Mouse (Mus musculus): Measurements from ENCODE around the gene Wdfy3. TPM values are rescaled to one million over a fixed set of nuclear protein-coding genes. Genes with fewer than 3 reads are reported as not detected.

Wdfy3 gene
- total and polyA plus RNA-seq, 2 experiments from 2014 or later, result 5.2 to 25.8 TPM

GRCm38 (mm10) chr5:102072057-102072456, 2.3 kb upstream of the Wdfy3 start:
- Histone ChIP-seq H3K9me3 (replicated peaks; ENCODE audit: control insufficient read depth, low read length) (no peaks in the 10 kb centered on the region), H3K4me2 (ENCODE audit: low read depth, low read length) (no peak overlapping the region), H3K27ac (ENCODE audit: low read depth) (no peak overlapping the region), H3K4me1 (ENCODE audit: control insufficient read depth, insufficient read depth) (peaks cover 4% of the 10 kb centered on the region; the same call in 1 of the 2 replicates), H3K9ac (replicated peaks; ENCODE audit: low read depth, low read length) (no peak overlapping the region), H3K27me3 (ENCODE audit: control insufficient read depth, insufficient read depth, low read length) (no peaks in the 10 kb centered on the region), H3K4me3 (ENCODE audit: low read depth, low read length) (no peak overlapping the region), H3K36me3 (replicated peaks; ENCODE audit: control insufficient read depth, insufficient read depth, low read length) (no peaks in the 10 kb centered on the region)
- TF ChIP-seq EP300 (IDR thresholded peaks at IDR 0.05; ENCODE audit: low read depth) (no peak), CTCF (IDR thresholded peaks at IDR 0.05; ENCODE audit: low read depth) (no peak)
- ATAC-seq (ENCODE audit: insufficient read depth, low read depth) (no peak), DNase-seq (ENCODE audit: low spot score) (no peak)
- WGBS, result 67% methylated on average over 4 of the region's 4 CpGs

GRCm38 (mm10) chr5:102071241-102071640, 1.5 kb upstream of the Wdfy3 start:
- 70% methylated on average over 3 of the region's 3 CpGs for WGBS
- Histone ChIP-seq H3K36me3 (replicated peaks; ENCODE audit: control insufficient read depth, insufficient read depth, low read length) (no peaks in the 10 kb centered on the region), H3K27ac (ENCODE audit: low read depth) (no peak overlapping the region), H3K4me3 (ENCODE audit: low read depth, low read length) (no peak overlapping the region), H3K4me2 (ENCODE audit: low read depth, low read length) (no peak overlapping the region), H3K9ac (replicated peaks; ENCODE audit: low read depth, low read length) (no peak overlapping the region), H3K4me1 (ENCODE audit: control insufficient read depth, insufficient read depth) (peaks cover 4% of the 10 kb centered on the region; the same call in 1 of the 2 replicates), H3K27me3 (ENCODE audit: control insufficient read depth, insufficient read depth, low read length) (no peaks in the 10 kb centered on the region), H3K9me3 (replicated peaks; ENCODE audit: control insufficient read depth, low read length) (no peaks in the 10 kb centered on the region)
- ATAC-seq (ENCODE audit: insufficient read depth, low read depth) (no peak), DNase-seq (ENCODE audit: low spot score) (no peak)
- TF ChIP-seq CTCF (IDR thresholded peaks at IDR 0.05; ENCODE audit: low read depth), result no peak

- Histone ChIP-seq H3K27ac (ENCODE audit: low read depth) (peak overlapping the region; percentile 91; the same call in 1 of the 2 replicates), H3K4me3 (ENCODE audit: low read depth, low read length) (no peak overlapping the region), H3K27me3 (ENCODE audit: control insufficient read depth, insufficient read depth, low read length) (no peaks in the 10 kb centered on the region), H3K9ac (replicated peaks; ENCODE audit: low read depth, low read length) (no peak overlapping the region), H3K36me3 (replicated peaks; ENCODE audit: control insufficient read depth, insufficient read depth, low read length) (no peaks in the 10 kb centered on the region), H3K4me1 (ENCODE audit: control insufficient read depth, insufficient read depth) (peaks cover 4% of the 10 kb centered on the region; the same call in 1 of the 2 replicates), H3K4me2 (ENCODE audit: low read depth, low read length) (no peak overlapping the region; the same call in 1 of the 2 replicates), H3K9me3 (replicated peaks; ENCODE audit: control insufficient read depth, low read length) (no peaks in the 10 kb centered on the region)
- TF ChIP-seq EP300 (IDR thresholded peaks at IDR 0.05; ENCODE audit: low read depth) (no peak), CTCF (IDR thresholded peaks at IDR 0.05; ENCODE audit: low read depth) (no peak)
- no peak for ATAC-seq (ENCODE audit: insufficient read depth, low read depth)
- WGBS, result 63% methylated on average over 4 of the region's 4 CpGs
- DNase-seq (ENCODE audit: low spot score), result no peak
These were observed 1.1 kb upstream of the Wdfy3 start for GRCm38 (mm10) chr5:102070788-102071187.

- peak overlapping the region; percentile 95 for H3K9ac ChIP-seq (replicated peaks; ENCODE audit: low read depth, low read length)
- H3K27ac ChIP-seq (ENCODE audit: low read depth), result peak overlapping the region; percentile 91
- no peaks in the 10 kb centered on the region for H3K36me3 ChIP-seq (replicated peaks; ENCODE audit: control insufficient read depth, insufficient read depth, low read length)
- TF ChIP-seq EP300 (IDR thresholded peaks at IDR 0.05; ENCODE audit: low read depth) (no peak), CTCF (IDR thresholded peaks at IDR 0.05; ENCODE audit: low read depth) (no peak)
- DNase-seq (ENCODE audit: low spot score) (peak; percentile 20), ATAC-seq (ENCODE audit: insufficient read depth, low read depth) (no peak)
- H3K9me3 ChIP-seq (replicated peaks; ENCODE audit: control insufficient read depth, low read length), result no peaks in the 10 kb centered on the region
- H3K4me2 ChIP-seq (ENCODE audit: low read depth, low read length), result peak overlapping the region; percentile 85
- H3K27me3 ChIP-seq (ENCODE audit: control insufficient read depth, insufficient read depth, low read length), result no peaks in the 10 kb centered on the region
- peak overlapping the region; percentile 93 for H3K4me3 ChIP-seq (ENCODE audit: low read depth, low read length)
- H3K4me1 ChIP-seq (ENCODE audit: control insufficient read depth, insufficient read depth), result peaks cover 4% of the 10 kb centered on the region; the same call in 1 of the 2 replicates
- 16% methylated on average over 6 of the region's 6 CpGs for WGBS
These were observed 670 bp upstream of the Wdfy3 start for GRCm38 (mm10) chr5:102070414-102070768.

GRCm38 (mm10) chr5:102069051-102069766, 512 bp downstream of the Wdfy3 start:
- ATAC-seq (ENCODE audit: insufficient read depth, low read depth) (peak; percentile 85), DNase-seq (ENCODE audit: low spot score) (peak; percentile 43)
- H3K9me3 ChIP-seq (replicated peaks; ENCODE audit: control insufficient read depth, low read length), result no peaks in the 10 kb centered on the region
- no peaks in the 10 kb centered on the region for H3K27me3 ChIP-seq (ENCODE audit: control insufficient read depth, insufficient read depth, low read length)
- H3K27ac ChIP-seq (ENCODE audit: low read depth), result peak overlapping the region; percentile 91
- peak overlapping the region; percentile 95 for H3K9ac ChIP-seq (replicated peaks; ENCODE audit: low read depth, low read length)
- TF ChIP-seq CTCF (IDR thresholded peaks at IDR 0.05; ENCODE audit: low read depth) (peak; percentile 15; the same call in 1 of the 2 replicates), EP300 (IDR thresholded peaks at IDR 0.05; ENCODE audit: low read depth) (no peak)
- no peaks in the 10 kb centered on the region for H3K36me3 ChIP-seq (replicated peaks; ENCODE audit: control insufficient read depth, insufficient read depth, low read length)
- under 1% methylated on average over 47 of the region's 92 CpGs for WGBS
- H3K4me1 ChIP-seq (ENCODE audit: control insufficient read depth, insufficient read depth), result peaks cover 4% of the 10 kb centered on the region; the same call in 1 of the 2 replicates
- peak overlapping the region; percentile 85 for H3K4me2 ChIP-seq (ENCODE audit: low read depth, low read length)
- peak overlapping the region; percentile 93 for H3K4me3 ChIP-seq (ENCODE audit: low read depth, low read length)

All from heart, postnatal 0 days (tissue).